Mouse (Mus musculus) testis, adult 2 months (tissue): Measurements from ENCODE around the gene Ghr. TPM values are rescaled to one million over a fixed set of nuclear protein-coding genes. Genes with fewer than 3 reads are reported as not detected.

Experiments used
- H3K27ac ChIP-seq: fragments of 200-500 bp; 2 replicates; pipeline ENCODE4 v1.5.1; 2012; ENCODE audit warnings: low read depth, low read length; ENCODE audit not compliant: control insufficient read depth, insufficient read depth
- H3K27me3 ChIP-seq: fragments of 200-500 bp; 2 replicates; pipeline ENCODE4 v1.6.1; 2012; ENCODE audit warnings: mild to moderate bottlenecking, low read length, moderate library complexity; ENCODE audit not compliant: control insufficient read depth, insufficient read depth
- H3K36me3 ChIP-seq: fragments of 200-500 bp; 2 replicates; pipeline ENCODE4 v1.6.1; 2012; ENCODE audit warnings: mild to moderate bottlenecking, low read length; ENCODE audit not compliant: control insufficient read depth, insufficient read depth
- H3K4me1 ChIP-seq: fragments of 200-500 bp; 2 replicates; pipeline ENCODE4 v1.6.1; 2012; ENCODE audit warnings: low read length; ENCODE audit not compliant: control insufficient read depth, insufficient read depth
- H3K4me3 ChIP-seq: fragments of 200-500 bp; 2 replicates; pipeline ENCODE4 v1.5.1; 2012; ENCODE audit warnings: low read depth, mild to moderate bottlenecking, low read length, moderate library complexity, mixed read lengths; ENCODE audit not compliant: control insufficient read depth
- CTCF ChIP-seq: fragments of 200-500 bp; IDR thresholded peaks from 2 replicates; pipeline ENCODE4 v1.5.1; 2012; ENCODE audit warnings: low read depth, mild to moderate bottlenecking, inconsistent platforms, low read length, moderate library complexity; ENCODE audit not compliant: control insufficient read depth, insufficient read depth, insufficient replicate concordance
- POLR2A ChIP-seq: fragments of 200-500 bp; IDR thresholded peaks from 2 replicates; pipeline ENCODE4 v1.6.1; 2012; ENCODE audit warnings: low read depth, mild to moderate bottlenecking, inconsistent platforms, low read length, moderate library complexity; ENCODE audit not compliant: control insufficient read depth
- polyA plus RNA-seq: library from polyadenylated mRNA; depleted of rRNA; stranded (reverse); fragments of >200 nt; gene quantifications from 2 replicates; pipeline ENCODE4 v1.2.3, GENCODE M21; 2012

The Ghr gene
- polyA plus RNA-seq, 1 experiment = 1.2 TPM

DNA sequence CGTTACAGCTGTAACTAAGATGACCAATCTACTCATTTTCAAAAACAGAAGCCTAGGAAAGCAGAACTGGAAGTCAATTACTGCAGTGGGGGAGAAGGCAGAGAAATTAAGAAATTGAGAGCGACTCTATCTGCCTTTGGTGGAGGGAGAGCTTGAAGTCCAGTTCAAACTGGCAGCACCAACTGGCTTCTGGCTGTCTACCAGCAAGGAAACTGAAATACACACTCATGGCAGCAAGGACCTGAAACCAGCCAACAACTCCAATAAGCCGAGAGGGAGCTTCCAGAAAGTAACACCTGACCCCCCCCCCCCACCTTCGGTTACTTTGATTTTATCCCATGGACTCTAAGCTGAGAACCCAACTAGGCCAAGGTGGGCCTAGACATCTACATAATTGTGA is 114.1 kb downstream of the Ghr start:
- TF ChIP-seq CTCF = no peak
- TF ChIP-seq POLR2A = no peak
- Histone ChIP-seq H3K36me3 (no peaks in the 10 kb centered on the region), H3K4me1 (no peaks in the 10 kb centered on the region), H3K27ac (no peak overlapping the region), H3K4me3 (no peak overlapping the region), H3K27me3 (no peaks in the 10 kb centered on the region)

DNA sequence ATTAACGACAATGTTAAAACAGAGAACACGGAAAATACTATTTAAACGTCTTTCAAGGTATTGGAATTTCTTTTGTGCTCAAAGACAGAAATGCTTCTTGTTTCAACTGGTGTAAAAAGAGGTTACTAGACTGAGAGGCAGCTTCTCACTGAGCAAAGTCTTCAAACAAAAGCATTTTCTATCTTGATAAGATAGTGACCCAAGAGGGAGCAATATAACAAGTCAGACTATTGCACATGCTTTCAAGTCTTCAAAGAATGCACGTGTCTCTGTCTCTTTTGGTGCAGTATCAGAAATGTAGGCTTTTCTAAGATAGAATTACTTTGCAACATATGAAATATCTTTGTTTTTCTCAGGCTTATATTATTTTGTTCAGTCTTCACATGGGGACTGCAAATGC is 116.7 kb downstream of the Ghr start:
- H3K27ac ChIP-seq = no peak overlapping the region
- no peak overlapping the region for H3K4me3 ChIP-seq
- TF ChIP-seq CTCF (no peak), POLR2A (no peak)
- no peaks in the 10 kb centered on the region for H3K27me3 ChIP-seq
- no peaks in the 10 kb centered on the region for H3K4me1 ChIP-seq
- no peaks in the 10 kb centered on the region for H3K36me3 ChIP-seq

DNA sequence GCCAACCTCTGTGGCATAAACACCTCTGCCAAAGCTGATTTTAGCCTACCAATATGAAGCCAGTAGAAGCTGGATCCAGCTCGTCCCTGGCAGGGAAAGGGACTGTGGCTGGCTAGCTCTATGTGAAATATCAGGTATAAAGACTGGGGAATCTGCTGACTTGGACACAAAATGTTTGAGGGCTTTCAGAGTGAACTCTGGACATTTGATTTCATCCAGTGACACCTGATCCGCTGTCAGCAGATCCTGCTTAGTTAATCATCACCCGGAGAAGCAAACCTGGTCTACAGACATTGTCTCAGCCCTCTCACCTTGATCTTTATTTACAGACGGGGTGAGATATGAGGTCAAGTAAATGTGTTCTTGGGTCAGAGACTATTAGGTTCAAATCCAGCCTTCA is 118.5 kb downstream of the Ghr start:
- H3K4me1 ChIP-seq = no peaks in the 10 kb centered on the region
- H3K36me3 ChIP-seq = no peaks in the 10 kb centered on the region
- no peaks in the 10 kb centered on the region for H3K27me3 ChIP-seq
- no peak overlapping the region for H3K27ac ChIP-seq
- TF ChIP-seq CTCF = no peak
- TF ChIP-seq POLR2A = no peak
- H3K4me3 ChIP-seq = no peak overlapping the region

DNA sequence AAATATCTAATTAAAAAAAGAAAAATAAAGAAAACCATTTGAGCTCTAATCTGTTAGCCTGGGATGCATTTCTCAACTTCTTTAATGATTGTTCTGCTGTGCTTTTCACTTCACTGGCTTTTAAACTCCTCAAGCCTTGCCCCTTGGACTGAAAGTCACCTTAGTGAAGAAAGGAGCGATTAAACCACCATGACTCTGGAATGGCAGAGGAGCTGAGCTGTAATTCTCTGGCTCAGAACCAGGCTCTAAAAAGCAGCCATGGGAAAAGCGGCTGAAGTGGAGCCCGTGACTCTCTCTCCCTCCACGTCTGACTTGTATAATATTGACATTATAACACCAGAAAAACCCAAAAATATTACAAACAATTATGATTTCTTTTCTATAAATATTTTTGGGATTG is 126.7 kb downstream of the Ghr start:
- Histone ChIP-seq H3K36me3 (no peaks in the 10 kb centered on the region), H3K27me3 (no peaks in the 10 kb centered on the region), H3K27ac (no peak overlapping the region), H3K4me1 (no peaks in the 10 kb centered on the region), H3K4me3 (no peak overlapping the region)
- no peak for TF ChIP-seq POLR2A
- TF ChIP-seq CTCF = no peak

DNA sequence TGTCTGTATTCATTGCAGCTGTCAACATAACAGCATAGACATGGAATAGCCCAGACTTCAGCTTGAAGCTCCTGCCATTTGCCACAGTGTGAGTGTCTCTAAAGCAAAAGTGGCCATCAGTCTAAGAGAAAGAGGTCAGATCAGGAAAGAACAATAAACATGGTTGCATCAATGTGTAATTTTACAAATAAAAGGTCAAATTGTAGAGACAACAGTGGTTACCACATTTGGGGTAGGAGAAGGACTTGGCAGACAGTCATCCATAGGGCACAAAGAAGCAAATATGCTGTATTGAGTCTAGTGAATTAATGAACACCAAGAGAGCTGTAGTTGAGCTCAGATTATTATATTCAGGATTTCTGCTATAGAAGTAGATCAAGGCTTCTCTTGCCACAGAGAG is 127.7 kb downstream of the Ghr start:
- Histone ChIP-seq H3K36me3 (no peaks in the 10 kb centered on the region), H3K4me1 (no peaks in the 10 kb centered on the region), H3K27me3 (no peaks in the 10 kb centered on the region), H3K27ac (no peak overlapping the region), H3K4me3 (no peak overlapping the region)
- no peak for TF ChIP-seq POLR2A
- TF ChIP-seq CTCF = no peak

DNA sequence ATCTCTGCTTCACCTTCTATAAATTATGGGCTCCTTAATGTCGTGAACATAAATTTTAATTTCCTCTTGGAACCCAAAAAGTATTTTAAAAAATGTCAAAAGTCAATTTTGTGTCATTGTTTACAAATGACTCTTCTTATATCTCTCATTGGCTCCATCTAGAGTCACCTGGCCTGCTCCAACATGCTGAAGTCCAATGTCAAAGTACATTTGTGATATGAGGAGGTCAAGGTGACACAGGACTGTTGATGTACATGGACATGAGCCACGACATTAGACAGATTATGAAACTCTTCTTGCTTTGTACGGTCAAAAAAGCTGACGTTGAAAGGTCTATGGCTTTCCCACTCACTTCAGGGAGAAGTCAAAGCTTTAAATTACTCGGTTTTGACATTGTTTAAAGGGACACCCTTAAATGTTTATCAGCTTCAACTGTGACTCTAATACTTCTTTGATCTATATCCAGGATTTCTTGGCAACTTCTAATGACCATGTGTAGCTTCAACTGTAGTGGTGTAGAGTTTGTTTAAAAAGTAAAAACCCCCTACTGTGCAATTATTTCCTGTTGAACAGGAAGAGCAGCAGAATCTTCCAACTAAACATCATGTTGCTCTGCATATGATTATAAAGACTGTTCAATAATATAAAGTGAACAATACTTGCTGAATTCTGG is 131.1 kb downstream of the Ghr start:
- Histone ChIP-seq H3K27ac (no peak overlapping the region), H3K27me3 (no peaks in the 10 kb centered on the region), H3K4me1 (no peaks in the 10 kb centered on the region), H3K36me3 (no peaks in the 10 kb centered on the region), H3K4me3 (no peak overlapping the region)
- no peak for TF ChIP-seq POLR2A
- no peak for TF ChIP-seq CTCF

DNA sequence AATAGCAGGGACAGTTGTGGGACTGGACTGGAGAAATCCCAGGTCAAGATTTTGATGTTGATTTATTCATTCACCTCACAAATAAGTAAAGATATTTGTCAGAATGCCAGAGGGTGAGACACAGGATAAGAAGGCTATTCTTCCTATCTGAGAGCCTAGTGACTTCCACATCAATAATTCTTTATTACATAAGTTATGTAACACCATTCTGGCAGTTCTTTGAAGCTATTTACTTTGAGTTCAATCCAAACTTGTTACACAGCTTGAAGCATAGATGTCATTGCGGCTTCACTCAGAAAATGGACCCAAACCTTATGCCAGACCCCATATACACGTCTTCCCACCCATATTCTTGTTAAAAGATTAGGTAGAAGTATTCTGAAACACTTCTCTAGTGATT is 133.7 kb downstream of the Ghr start:
- Histone ChIP-seq H3K4me1 (no peaks in the 10 kb centered on the region), H3K4me3 (no peak overlapping the region), H3K27ac (no peak overlapping the region), H3K27me3 (no peaks in the 10 kb centered on the region), H3K36me3 (no peaks in the 10 kb centered on the region)
- TF ChIP-seq POLR2A (no peak), CTCF (no peak)
